7 mouse cellular contexts compared by ENCODE assay signal in the genomic region with DNA sequence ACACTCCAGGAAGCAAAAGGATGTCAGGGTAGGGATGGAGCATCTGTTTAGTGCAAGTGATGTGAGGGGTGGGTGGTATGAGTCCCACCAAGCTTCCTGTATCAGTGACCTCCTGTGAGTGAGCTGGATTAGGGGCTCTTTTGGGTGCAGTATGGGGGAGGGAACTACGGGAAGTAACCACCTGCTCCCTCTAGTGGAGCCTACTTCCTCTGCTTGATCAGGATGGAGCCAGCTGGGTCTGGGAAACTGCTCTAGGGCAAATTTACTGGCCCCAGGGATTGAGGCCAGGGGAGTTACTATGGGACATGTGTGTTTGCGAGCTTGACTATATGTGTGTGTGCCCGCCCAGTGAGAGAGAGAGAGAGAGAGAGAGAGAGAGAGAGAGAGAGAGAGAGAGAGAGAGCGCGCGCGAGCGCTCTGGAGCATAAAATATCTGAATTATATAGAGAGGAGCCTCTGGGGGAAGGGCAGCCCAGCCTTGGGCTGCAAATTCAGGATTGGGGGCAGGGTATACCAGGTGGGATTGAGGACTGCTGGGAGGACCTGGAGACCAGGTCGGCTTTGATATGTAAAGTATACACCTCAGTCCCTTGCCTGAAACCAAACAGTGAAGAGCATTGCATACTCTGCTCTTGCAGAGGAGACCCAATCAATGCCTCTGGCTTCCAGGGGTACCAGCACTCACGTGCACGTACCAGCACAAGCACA. TPM values are rescaled to one million over a fixed set of nuclear protein-coding genes. Genes with fewer than 3 reads are reported as not detected.
DNase-seq lines count a peak whose midpoint lies in the region; ATAC-seq and TF ChIP-seq lines count a peak whose summit lies in the region.

No protein-coding gene starts in this region.

- no peaks in the 10 kb centered on the region for H3K9me3 ChIP-seq in ES-Bruce4 (replicated peaks; ENCODE audit: control insufficient read depth, insufficient read depth, low read length, poor library complexity, severe bottlenecking)
- no peaks in the 10 kb centered on the region for H3K9me3 ChIP-seq in forebrain, embryonic 15.5 days
- 0 out of 2 replicates have a peak, but pooled peaks cover 5% of the 10 kb centered on the region for H3K9me3 ChIP-seq in limb, embryonic 13.5 days
- H3K9me3 ChIP-seq in neural tube, embryonic 13.5 days: no peaks in the 10 kb centered on the region

- peaks cover 2% of the 10 kb centered on the region for H3K4me1 ChIP-seq in ES-Bruce4 (ENCODE audit: control insufficient read depth, insufficient read depth, low read length)
- H3K4me1 ChIP-seq in forebrain, embryonic 15.5 days: peaks cover 14% of the 10 kb centered on the region
- H3K4me1 ChIP-seq in limb, embryonic 13.5 days: peaks cover 22% of the 10 kb centered on the region
- H3K4me1 ChIP-seq in neural tube, embryonic 13.5 days (replicated peaks): peaks cover 18% of the 10 kb centered on the region

- peak overlapping the region; percentile 21; the same call in 1 of the 2 replicates for H3K4me2 ChIP-seq in forebrain, embryonic 15.5 days (replicated peaks)
- H3K4me2 ChIP-seq in limb, embryonic 13.5 days (replicated peaks): peak overlapping the region; percentile 25; the same call in 1 of the 2 replicates
- H3K4me2 ChIP-seq in neural tube, embryonic 13.5 days: peak overlapping the region; percentile 31

- peak; percentile 20 for DNase-seq in 416B (ENCODE audit: low read depth)
- no peak for DNase-seq in ovary, postnatal 36 days (ENCODE audit: low spot score)
- no peak for DNase-seq in layer of hippocampus, postnatal 25 days (ENCODE audit: extremely low spot score in 1 of 2, low spot score in 1 of 2)

- TF ChIP-seq CTCF in ES-Bruce4 (IDR thresholded peaks at IDR 0.05; ENCODE audit: low read depth, low read length): peak; percentile 37

- TF ChIP-seq EP300 in ES-Bruce4 (IDR thresholded peaks at IDR 0.05; ENCODE audit: insufficient read depth, low read depth, low read length): peak; percentile 90

- TF ChIP-seq POLR2A in ES-Bruce4 (IDR thresholded peaks at IDR 0.05; ENCODE audit: insufficient read depth, low read length): no peak

- no peaks in the 10 kb centered on the region for H3K36me3 ChIP-seq in ES-Bruce4 (ENCODE audit: control insufficient read depth, insufficient read depth, low read length, poor library complexity, severe bottlenecking)
- H3K36me3 ChIP-seq in forebrain, embryonic 15.5 days: no peaks in the 10 kb centered on the region
- H3K36me3 ChIP-seq in limb, embryonic 13.5 days: no peaks in the 10 kb centered on the region
- H3K36me3 ChIP-seq in neural tube, embryonic 13.5 days: no peaks in the 10 kb centered on the region

- peak overlapping the region; percentile 27; the same call in 1 of the 2 replicates for H3K4me3 ChIP-seq in ES-Bruce4 (ENCODE audit: low read depth, low read length)
- no peak overlapping the region for H3K4me3 ChIP-seq in forebrain, embryonic 15.5 days
- H3K4me3 ChIP-seq in limb, embryonic 13.5 days: no peak overlapping the region
- H3K4me3 ChIP-seq in neural tube, embryonic 13.5 days: no peak overlapping the region

- no peaks in the 10 kb centered on the region for H3K27me3 ChIP-seq in ES-Bruce4 (ENCODE audit: control insufficient read depth, insufficient read depth, low read length, poor library complexity, severe bottlenecking)
- H3K27me3 ChIP-seq in forebrain, embryonic 15.5 days: no peaks in the 10 kb centered on the region
- H3K27me3 ChIP-seq in limb, embryonic 13.5 days: peaks cover 5% of the 10 kb centered on the region; the same call in 1 of the 2 replicates
- peaks cover 6% of the 10 kb centered on the region; the same call in 1 of the 2 replicates for H3K27me3 ChIP-seq in neural tube, embryonic 13.5 days

- 26% methylated on average over 11 of the region's 11 CpGs for WGBS in forebrain, embryonic 15.5 days
- 17% methylated on average over 11 of the region's 11 CpGs for WGBS in limb, embryonic 13.5 days
- 19% methylated on average over 11 of the region's 11 CpGs for WGBS in neural tube, embryonic 13.5 days

- H3K27ac ChIP-seq in ES-Bruce4 (ENCODE audit: insufficient read depth, low read length): peak overlapping the region; percentile 96
- no peak overlapping the region for H3K27ac ChIP-seq in forebrain, embryonic 15.5 days (replicated peaks)
- no peak overlapping the region for H3K27ac ChIP-seq in limb, embryonic 13.5 days
- no peak overlapping the region for H3K27ac ChIP-seq in neural tube, embryonic 13.5 days (replicated peaks)

- peak overlapping the region; percentile 45; the same call in 1 of the 2 replicates for H3K9ac ChIP-seq in ES-Bruce4 (ENCODE audit: low read depth, poor library complexity, severe bottlenecking)
- no peak overlapping the region for H3K9ac ChIP-seq in forebrain, embryonic 15.5 days (replicated peaks)
- no peak overlapping the region for H3K9ac ChIP-seq in limb, embryonic 13.5 days
- no peak overlapping the region; the same call in 1 of the 2 replicates for H3K9ac ChIP-seq in neural tube, embryonic 13.5 days

- ATAC-seq in forebrain, embryonic 15.5 days (replicated peaks): 0 out of 2 replicates have a peak, but pooled peaks have one; percentile 38
- ATAC-seq in limb, embryonic 13.5 days (ENCODE audit: low FRiP score, low read depth): no peak
- ATAC-seq in neural tube, embryonic 13.5 days (ENCODE audit: low read depth): peak; percentile 42; the same call in 1 of the 2 replicates

RNA-seq across cellular contexts. Expression of a gene that starts 30.5 kb away (rescaled TPM):
- 155 and 167 TPM in 2 replicates for polyA plus RNA-seq in ES-Bruce4 (2011; ENCODE audit: insufficient read depth, insufficient read length, low read depth, missing spikeins)
- 149 TPM in 2 replicates for polyA plus RNA-seq in forebrain, embryonic 15.5 days (2015; fragmentation: Nextera tagmentation; extraction: Ambion mirVana)
- 175 and 178 TPM in 2 replicates for polyA plus RNA-seq in limb, embryonic 13.5 days (2015; fragmentation: Nextera tagmentation; extraction: Ambion mirVana)
- polyA plus RNA-seq in neural tube, embryonic 13.5 days (2015; fragmentation: Nextera tagmentation; extraction: Ambion mirVana): 173 and 181 TPM in 2 replicates
- 10 to 100 TPM; 65.9 to 72.2 TPM for total RNA-seq in layer of hippocampus, postnatal 25 days (2021)

RNA-seq across cellular contexts. Expression of a gene that starts 37.9 kb away (rescaled TPM):
- polyA plus RNA-seq in ES-Bruce4 (2011; ENCODE audit: insufficient read depth, insufficient read length, low read depth, missing spikeins): 75.1 and 75.2 TPM in 2 replicates
- 18.7 and 19.4 TPM in 2 replicates for polyA plus RNA-seq in forebrain, embryonic 15.5 days (2015; fragmentation: Nextera tagmentation; extraction: Ambion mirVana)
- polyA plus RNA-seq in limb, embryonic 13.5 days (2015; fragmentation: Nextera tagmentation; extraction: Ambion mirVana): 19.2 and 22.0 TPM in 2 replicates
- 15.7 and 19.8 TPM in 2 replicates for polyA plus RNA-seq in neural tube, embryonic 13.5 days (2015; fragmentation: Nextera tagmentation; extraction: Ambion mirVana)
- 10 to 100 TPM; 39.7 to 44.4 TPM for total RNA-seq in layer of hippocampus, postnatal 25 days (2021)

RNA-seq across cellular contexts. Expression of a gene that starts 39.3 kb away (rescaled TPM):
- 25.4 and 27.1 TPM in 2 replicates for polyA plus RNA-seq in ES-Bruce4 (2011; ENCODE audit: insufficient read depth, insufficient read length, low read depth, missing spikeins)
- 43.4 and 46.7 TPM in 2 replicates for polyA plus RNA-seq in forebrain, embryonic 15.5 days (2015; fragmentation: Nextera tagmentation; extraction: Ambion mirVana)
- polyA plus RNA-seq in limb, embryonic 13.5 days (2015; fragmentation: Nextera tagmentation; extraction: Ambion mirVana): 39.4 and 40.5 TPM in 2 replicates
- polyA plus RNA-seq in neural tube, embryonic 13.5 days (2015; fragmentation: Nextera tagmentation; extraction: Ambion mirVana): 39.2 and 40.3 TPM in 2 replicates
- 10 to 100 TPM; 53.6 to 58.3 TPM for total RNA-seq in layer of hippocampus, postnatal 25 days (2021)
